Comparison of ENCODE assay signal across 8 mouse cellular contexts in genomic region chr16:3885065-3885670, GRCm38 (mm10). TPM values are rescaled to one million over a fixed set of nuclear protein-coding genes. Genes with fewer than 3 reads are reported as not detected.
DNase-seq lines count a peak whose midpoint lies in the region; ATAC-seq and TF ChIP-seq lines count a peak whose summit lies in the region.

No protein-coding gene starts in this region.

- peaks cover 18% of the 10 kb centered on the region for H3K4me1 ChIP-seq in liver, adult 2 months (ENCODE audit: control insufficient read depth, insufficient read depth, low read length)
- peaks cover 3% of the 10 kb centered on the region; the same call in 1 of the 2 replicates for H3K4me1 ChIP-seq in brown adipose tissue, adult 24 weeks (ENCODE audit: control insufficient read depth, insufficient read depth, insufficient read length, low read length)
- H3K4me1 ChIP-seq in hindbrain, embryonic 11.5 days (replicated peaks; ENCODE audit: control insufficient read depth, insufficient read depth, low read length): peaks cover 6% of the 10 kb centered on the region; the same call in 1 of the 2 replicates

- peak; percentile 61 for TF ChIP-seq POLR2A in liver, adult 2 months (IDR thresholded peaks at IDR 0.05; ENCODE audit: extremely low read depth, insufficient read depth, low read length)

- H3K4me2 ChIP-seq in hindbrain, embryonic 11.5 days (replicated peaks; ENCODE audit: low read depth, low read length): peak overlapping the region; percentile 78

- peaks cover 37% of the 10 kb centered on the region for H3K79me2 ChIP-seq in liver, adult 2 months (ENCODE audit: control insufficient read depth, insufficient read depth, low read length)
- H3K79me2 ChIP-seq in macrophage (ENCODE audit: inconsistent target): peaks cover 94% of the 10 kb centered on the region

- peak overlapping the region; percentile 99 for H3K9ac ChIP-seq in liver, adult 2 months (ENCODE audit: low read depth, low read length)
- peak overlapping the region; percentile 87 for H3K9ac ChIP-seq in hindbrain, embryonic 11.5 days (ENCODE audit: low read depth, low read length)

- under 1% methylated on average over 10 of the region's 10 CpGs for WGBS in liver, adult 2 months
- WGBS in hindbrain, embryonic 11.5 days: 6% methylated on average over 10 of the region's 10 CpGs
- 2% methylated on average over 10 of the region's 10 CpGs for WGBS in macrophage (ENCODE audit: missing documents)

- H3K27me3 ChIP-seq in liver, adult 2 months (ENCODE audit: control insufficient read depth, insufficient read depth, low read length): no peaks in the 10 kb centered on the region
- H3K27me3 ChIP-seq in hindbrain, embryonic 11.5 days (ENCODE audit: control insufficient read depth, insufficient read depth, low read length): no peaks in the 10 kb centered on the region

- H3K36me3 ChIP-seq in liver, adult 2 months (ENCODE audit: control insufficient read depth, insufficient read depth, low read length): no peaks in the 10 kb centered on the region
- no peaks in the 10 kb centered on the region for H3K36me3 ChIP-seq in hindbrain, embryonic 11.5 days (ENCODE audit: control insufficient read depth, insufficient read depth, low read length)
- no peaks in the 10 kb centered on the region for H3K36me3 ChIP-seq in macrophage (ENCODE audit: inconsistent target)

- peak overlapping the region; percentile 99 for H3K27ac ChIP-seq in liver, adult 2 months (replicated peaks; ENCODE audit: insufficient read depth, low read depth, low read length)
- H3K27ac ChIP-seq in brown adipose tissue, adult 24 weeks (replicated peaks; ENCODE audit: low read depth, low read length): peak overlapping the region; percentile 83
- peak overlapping the region; percentile 91; the same call in 1 of the 2 replicates for H3K27ac ChIP-seq in hindbrain, embryonic 11.5 days (ENCODE audit: low read depth, low read length)
- H3K27ac ChIP-seq in macrophage: peak overlapping the region; percentile 73

- TF ChIP-seq CTCF in liver, adult 2 months (IDR thresholded peaks at IDR 0.05; ENCODE audit: low read depth, low read length): no peak

- H3K9me3 ChIP-seq in hindbrain, embryonic 11.5 days (ENCODE audit: control insufficient read depth, low read length): no peaks in the 10 kb centered on the region

- ATAC-seq in hindbrain, embryonic 11.5 days (ENCODE audit: low FRiP score): peak; percentile 30; the same call in 1 of the 2 replicates

- H3K4me3 ChIP-seq in liver, adult 2 months (ENCODE audit: insufficient read depth, low read depth, low read length): peak overlapping the region; percentile 97
- peak overlapping the region; percentile 94 for H3K4me3 ChIP-seq in brown adipose tissue, adult 24 weeks (ENCODE audit: insufficient read depth, low read depth, low read length)
- peak overlapping the region; percentile 83 for H3K4me3 ChIP-seq in hindbrain, embryonic 11.5 days (ENCODE audit: low read depth, low read length)
- peak overlapping the region; percentile 80 for H3K4me3 ChIP-seq in macrophage (ENCODE audit: inconsistent target)

- peak; percentile 97 for DNase-seq in liver, adult 2 months (ENCODE audit: extremely low read depth, low read depth, low spot score)
- no peak for DNase-seq in liver
- no peak for DNase-seq in hindbrain, embryonic 11.5 days (ENCODE audit: low spot score)
- DNase-seq in layer of hippocampus, adult 18-20 months (ENCODE audit: low spot score in 2 of 2): no peak
- no peak for DNase-seq in right cerebral cortex, postnatal 10 days (ENCODE audit: low spot score in 2 of 2)
- no peak for DNase-seq in frontal cortex, postnatal 36 days (ENCODE audit: low spot score in 2 of 2)

RNA-seq across cellular contexts. Expression of gene Gm20695, which starts 0.7 kb away (rescaled TPM):
- 0.40 and 0.46 TPM in 2 replicates for total RNA-seq in liver, adult 2 months (2014; rRNA removed)
- polyA plus RNA-seq in liver, adult 2 months (2012; rRNA removed): 0.13 and 0.19 TPM in 2 replicates
- not detected in 2 replicates for polyA plus RNA-seq in brown adipose tissue, adult 24 weeks (2012; ENCODE audit: insufficient read depth, insufficient read length, missing spikeins)
- polyA plus RNA-seq in hindbrain, embryonic 11.5 days (2014; fragmentation: Nextera tagmentation; extraction: Ambion mirVana): 2.8 and 4.9 TPM in 2 replicates
- total RNA-seq in macrophage (2018; cell fraction: chromatin; rRNA removed): 1 to 10 TPM in 13 of 26 experiments, not detected in 13; 1.4 to 3.6 (median 2.2) TPM
- under 1 TPM in 19 of 26 experiments, not detected in 7; 0.15 to 0.96 (median 0.44) TPM for total RNA-seq in macrophage (2018; cell fraction: cytosol; rRNA removed)
- total RNA-seq in macrophage (2018; cell fraction: nucleus; rRNA removed): 1 to 10 TPM in 8 of 26 experiments, under 1 TPM in 2, not detected in 16; 0.91 to 2.8 (median 1.4) TPM
- 1.2 TPM in 1 of 3 replicates, not detected in the others for polyA plus RNA-seq in macrophage (2018)
- not detected for total RNA-seq in layer of hippocampus, adult 18-20 months (2021)

RNA-seq across cellular contexts. Expression of gene Zfp597, which starts 0.8 kb away (rescaled TPM):
- 8.5 and 10.1 TPM in 2 replicates for total RNA-seq in liver, adult 2 months (2014; rRNA removed)
- 1.6 and 2.1 TPM in 2 replicates for polyA plus RNA-seq in liver, adult 2 months (2012; rRNA removed)
- polyA plus RNA-seq in brown adipose tissue, adult 24 weeks (2012; ENCODE audit: insufficient read depth, insufficient read length, missing spikeins): 3.9 and 4.9 TPM in 2 replicates
- 9.2 and 9.5 TPM in 2 replicates for polyA plus RNA-seq in hindbrain, embryonic 11.5 days (2014; fragmentation: Nextera tagmentation; extraction: Ambion mirVana)
- total RNA-seq in macrophage (2018; cell fraction: chromatin; rRNA removed): 10 to 100 TPM in 15 of 26 experiments, 1 to 10 TPM in 11; 6.1 to 25.0 (median 10.5) TPM
- 10 to 100 TPM in 11 of 26 experiments, 1 to 10 TPM in 15; 4.8 to 12.7 (median 9.6) TPM for total RNA-seq in macrophage (2018; cell fraction: cytosol; rRNA removed)
- total RNA-seq in macrophage (2018; cell fraction: nucleus; rRNA removed): 10 to 100 TPM in 22 of 26 experiments, 1 to 10 TPM in 4; 7.4 to 32.0 (median 14.0) TPM
- 4.2 to 8.0 TPM (median 6.2 TPM) in 3 replicates for polyA plus RNA-seq in macrophage (2018)
- total RNA-seq in layer of hippocampus, adult 18-20 months (2021): 10 to 100 TPM; 20.6 to 22.9 TPM

RNA-seq across cellular contexts. Expression of gene Naa60, which starts 13.0 kb away (rescaled TPM):
- total RNA-seq in liver, adult 2 months (2014; rRNA removed): 32.0 and 43.4 TPM in 2 replicates
- polyA plus RNA-seq in liver, adult 2 months (2012; rRNA removed): 83.0 and 88.5 TPM in 2 replicates
- polyA plus RNA-seq in brown adipose tissue, adult 24 weeks (2012; ENCODE audit: insufficient read depth, insufficient read length, missing spikeins): 41.4 and 52.4 TPM in 2 replicates
- polyA plus RNA-seq in hindbrain, embryonic 11.5 days (2014; fragmentation: Nextera tagmentation; extraction: Ambion mirVana): 59.6 and 69.6 TPM in 2 replicates
- 100 to 1,000 TPM in 3 of 26 experiments, 10 to 100 TPM in 23; 15.2 to 104 (median 48.8) TPM for total RNA-seq in macrophage (2018; cell fraction: chromatin; rRNA removed)
- 10 to 100 TPM; 49.5 to 86.1 (median 69.7) TPM for total RNA-seq in macrophage (2018; cell fraction: cytosol; rRNA removed)
- total RNA-seq in macrophage (2018; cell fraction: nucleus; rRNA removed): 100 to 1,000 TPM in 7 of 26 experiments, 10 to 100 TPM in 19; 26.6 to 156 (median 58.8) TPM
- 62.3 to 107 TPM (median 75.6 TPM) in 3 replicates for polyA plus RNA-seq in macrophage (2018)
- 10 to 100 TPM; 86.7 to 91.4 TPM for total RNA-seq in layer of hippocampus, adult 18-20 months (2021)

RNA-seq across cellular contexts. Expression of gene 1700037C18Rik, which starts 23.3 kb away (rescaled TPM):
- total RNA-seq in liver, adult 2 months (2014; rRNA removed): 0.40 and 0.46 TPM in 2 replicates
- polyA plus RNA-seq in liver, adult 2 months (2012; rRNA removed): 1.4 and 1.5 TPM in 2 replicates
- 3.8 and 4.2 TPM in 2 replicates for polyA plus RNA-seq in brown adipose tissue, adult 24 weeks (2012; ENCODE audit: insufficient read depth, insufficient read length, missing spikeins)
- 3.7 and 4.9 TPM in 2 replicates for polyA plus RNA-seq in hindbrain, embryonic 11.5 days (2014; fragmentation: Nextera tagmentation; extraction: Ambion mirVana)
- total RNA-seq in macrophage (2018; cell fraction: chromatin; rRNA removed): 1 to 10 TPM in 23 of 26 experiments, under 1 TPM in 3; 0.78 to 6.6 (median 2.3) TPM
- 1 to 10 TPM; 2.0 to 5.4 (median 3.8) TPM for total RNA-seq in macrophage (2018; cell fraction: cytosol; rRNA removed)
- total RNA-seq in macrophage (2018; cell fraction: nucleus; rRNA removed): 1 to 10 TPM in 25 of 26 experiments, under 1 TPM in 1; 0.54 to 7.0 (median 3.0) TPM
- 1.4 to 3.0 TPM (median 2.9 TPM) in 3 replicates for polyA plus RNA-seq in macrophage (2018)
- 1 to 10 TPM; 5.9 to 7.2 TPM for total RNA-seq in layer of hippocampus, adult 18-20 months (2021)

RNA-seq across cellular contexts. Expression of gene Cluap1, which starts 23.4 kb away (rescaled TPM):
- total RNA-seq in liver, adult 2 months (2014; rRNA removed): 5.0 and 5.4 TPM in 2 replicates
- polyA plus RNA-seq in liver, adult 2 months (2012; rRNA removed): 2.5 and 2.7 TPM in 2 replicates
- 9.1 and 10.2 TPM in 2 replicates for polyA plus RNA-seq in brown adipose tissue, adult 24 weeks (2012; ENCODE audit: insufficient read depth, insufficient read length, missing spikeins)
- 25.5 and 27.9 TPM in 2 replicates for polyA plus RNA-seq in hindbrain, embryonic 11.5 days (2014; fragmentation: Nextera tagmentation; extraction: Ambion mirVana)
- total RNA-seq in macrophage (2018; cell fraction: chromatin; rRNA removed): 10 to 100 TPM in 18 of 26 experiments, 1 to 10 TPM in 8; 3.2 to 34.3 (median 19.6) TPM
- 1 to 10 TPM; 3.7 to 9.8 (median 7.3) TPM for total RNA-seq in macrophage (2018; cell fraction: cytosol; rRNA removed)
- 10 to 100 TPM in 14 of 26 experiments, 1 to 10 TPM in 12; 1.9 to 18.3 (median 10.2) TPM for total RNA-seq in macrophage (2018; cell fraction: nucleus; rRNA removed)
- polyA plus RNA-seq in macrophage (2018): 6.1 to 9.4 TPM (median 7.9 TPM) in 3 replicates
- total RNA-seq in layer of hippocampus, adult 18-20 months (2021): 10 to 100 TPM; 28.5 to 31.6 TPM
